ENCODE assay signal across 12 mouse cellular contexts in genomic region chr3:28654740-28655139, GRCm38 (mm10). TPM values are rescaled to one million over a fixed set of nuclear protein-coding genes. Genes with fewer than 3 reads are reported as not detected.
"Had no signal": no experiment of that assay in that cellular context is flagged by ENCODE, and none has a peak within 500 bp of the region (broad histone marks: within the 10 kb centered on the region; RNA-seq: fewer than 3 reads in every experiment).

No protein-coding gene starts in this region.

- ATAC-seq: hindbrain, embryonic 16.5 days; inflammation-experienced regulatory T-cells, adult 6 months; intestine, postnatal 0 days; liver, embryonic 12.5 days had no signal

- DNase-seq: kidney, adult 8-10 months; kidney, postnatal 25 days; lung, embryonic 14.5 days; lung, postnatal 10 days; lung, postnatal 4 days; midbrain, embryonic 14.5 days had no signal

RNA-seq across cellular contexts. Expression of gene Slc2a2, which starts 43.0 kb away (rescaled TPM):
- total RNA-seq: layer of hippocampus, postnatal 25 days; megakaryocyte, adult 5-6 weeks had no signal
